Mouse (Mus musculus) bone marrow macrophage, adult 2 months (primary cell): Measurements from ENCODE around the gene Pla2g2c.

Experiments
- CTCF ChIP-seq: IDR thresholded peaks from 2 replicates; pipeline ENCODE4 v1.5.1; 2012; ENCODE audit warnings: low read depth, mild to moderate bottlenecking, low read length, moderate library complexity
- POLR2A ChIP-seq: IDR thresholded peaks from 2 replicates; pipeline ENCODE4 v1.6.1; 2012; ENCODE audit warnings: mild to moderate bottlenecking, low read depth, low read length, borderline replicate concordance

DNA sequence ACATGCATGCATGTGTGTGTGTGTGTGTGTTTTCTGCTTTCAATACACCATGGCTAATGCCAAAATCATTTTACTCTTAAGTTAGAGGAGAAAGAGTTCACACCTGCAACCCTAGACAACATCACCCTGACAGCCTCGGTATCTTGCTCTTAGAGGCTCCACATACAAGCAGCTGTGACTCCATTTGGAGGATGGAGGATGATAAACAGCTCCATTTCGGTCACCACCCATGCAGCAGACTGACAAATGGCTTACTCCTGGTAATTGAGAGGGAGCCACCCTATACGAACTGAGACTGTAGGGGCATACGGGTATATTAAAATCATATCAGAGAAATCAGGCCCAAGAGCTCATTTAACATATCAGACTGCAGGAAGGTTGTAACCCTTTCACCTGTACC lies 63.8 kb downstream of the Pla2g2c start:
- TF ChIP-seq POLR2A (no peak), CTCF (no peak)
